Mouse (Mus musculus) activated CD4-positive, CD25-positive, alpha-beta regulatory T cell, adult 4 months (primary cell): ENCODE measurements around the gene Atxn7l2. TPM values are rescaled to one million over a fixed set of nuclear protein-coding genes. Genes with fewer than 3 reads are reported as not detected.

ENCODE experiments used
- ATAC-seq: one replicate; pipeline ENCODE4 v1.8.0; 2017
- polyA plus RNA-seq, 2 experiments: library from polyadenylated mRNA; unstranded; fragments of 100-300 nt; shearing (Covaris generic); gene quantifications; one replicate each; pipeline ENCODE4 v1.2.1; 2017

Atxn7l2 gene
- polyA plus RNA-seq, 2 experiments from 2014 or later = 4.3 to 7.8 TPM

GRCm38 (mm10) chr3:108204470-108204869, 6.3 kb downstream of the Atxn7l2 start:
- ATAC-seq = no peak

- ATAC-seq = no peak
Observed at GRCm38 (mm10) chr3:108203621-108204325, 7.0 kb downstream of the Atxn7l2 start.

DNA sequence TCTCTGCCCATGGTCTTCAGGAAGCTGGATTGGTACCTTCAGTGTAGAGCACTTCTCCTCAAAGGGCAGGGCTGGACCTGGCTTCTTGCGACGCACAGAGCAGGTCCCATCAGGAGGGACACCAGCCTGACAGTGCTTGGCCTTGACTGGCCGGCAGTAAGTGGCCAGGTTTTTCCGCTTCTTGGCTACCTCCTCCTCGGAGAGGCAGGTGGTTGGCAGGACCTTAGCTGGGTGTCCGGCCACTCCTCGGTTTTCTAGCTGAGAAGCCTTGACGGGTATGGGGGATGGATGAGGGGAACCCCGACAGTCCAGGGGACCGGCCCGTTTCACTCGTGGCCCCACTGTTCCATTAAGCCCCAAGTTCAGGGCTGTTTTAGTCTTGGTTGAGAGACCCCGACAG, 7.5 kb downstream of the Atxn7l2 start:
- no peak for ATAC-seq

- ATAC-seq = no peak
Observed at GRCm38 (mm10) chr3:108202506-108202905, 8.2 kb downstream of the Atxn7l2 start.

DNA sequence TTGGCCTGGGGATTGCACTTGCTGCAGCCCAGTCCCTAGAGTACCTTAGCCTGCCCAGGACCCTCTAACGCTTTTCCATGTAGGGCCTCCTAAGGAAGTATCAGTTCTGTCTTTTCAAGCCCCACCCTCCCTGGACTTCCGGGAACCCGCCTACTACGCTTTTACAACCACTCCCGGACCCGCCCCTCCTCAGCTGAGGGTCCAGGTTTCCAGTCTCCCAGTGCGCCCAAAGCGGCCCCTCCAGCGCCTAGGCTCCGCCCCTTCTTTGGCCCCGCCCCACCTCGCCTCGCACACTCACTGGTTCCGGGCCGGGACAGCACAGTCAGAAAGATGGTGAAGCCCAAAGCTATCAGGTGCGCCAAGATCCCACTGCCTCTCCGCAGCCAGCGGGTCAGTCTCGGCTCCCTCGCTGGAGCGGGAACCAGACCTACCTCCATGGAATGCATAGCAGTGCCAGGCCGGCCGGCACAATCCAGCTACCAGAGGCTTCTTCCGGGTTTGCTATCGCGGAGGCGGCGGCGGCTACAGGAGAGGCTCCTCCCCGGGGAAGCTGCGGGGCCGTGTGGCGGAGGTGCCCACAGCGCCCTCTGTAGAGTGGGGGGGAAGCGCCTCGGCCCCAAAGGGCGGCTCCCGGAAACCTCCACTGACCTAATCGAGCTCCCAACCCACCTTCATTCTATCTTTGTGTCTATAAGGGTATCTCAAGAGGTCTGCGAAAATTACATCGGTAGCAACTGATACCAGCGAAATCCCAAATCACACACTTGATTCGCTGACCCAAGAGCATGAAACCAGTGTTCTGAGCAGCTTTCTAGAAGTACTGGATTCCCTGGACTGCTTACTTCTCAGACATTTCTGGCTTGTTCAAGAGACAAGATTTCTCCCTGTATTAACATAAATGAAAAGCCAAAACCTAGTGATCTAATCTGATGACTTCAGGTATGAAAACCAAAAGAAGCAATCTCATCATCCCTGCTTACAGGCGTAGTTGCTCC, 10.1 kb downstream of the Atxn7l2 start, which contains the start of gene Cyb561d1:
Gene Cyb561d1 (minus strand): TSS at position 884 of the 995 bp plus-strand sequence.
- peak; percentile 86 for ATAC-seq

DNA sequence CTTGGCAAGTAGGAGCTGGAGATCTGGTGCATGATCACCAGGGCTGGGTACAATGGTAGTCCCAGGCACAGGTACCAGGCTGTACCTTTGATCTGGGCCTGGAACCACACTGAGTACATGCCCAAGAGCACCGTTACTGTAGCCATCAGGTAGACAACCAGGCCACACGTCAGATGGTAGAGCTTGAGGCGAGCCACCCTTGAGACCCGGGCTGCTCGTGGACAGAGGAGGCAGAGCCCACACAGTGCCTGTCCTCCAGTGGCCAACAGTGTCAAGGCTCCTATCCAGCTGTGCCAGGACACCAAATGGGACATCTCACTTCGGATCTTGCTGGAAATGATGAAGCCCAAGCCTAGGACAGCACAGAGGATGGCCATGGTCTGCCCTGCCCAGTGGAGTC, 11.5 kb downstream of the Atxn7l2 start:
- no peak for ATAC-seq

DNA sequence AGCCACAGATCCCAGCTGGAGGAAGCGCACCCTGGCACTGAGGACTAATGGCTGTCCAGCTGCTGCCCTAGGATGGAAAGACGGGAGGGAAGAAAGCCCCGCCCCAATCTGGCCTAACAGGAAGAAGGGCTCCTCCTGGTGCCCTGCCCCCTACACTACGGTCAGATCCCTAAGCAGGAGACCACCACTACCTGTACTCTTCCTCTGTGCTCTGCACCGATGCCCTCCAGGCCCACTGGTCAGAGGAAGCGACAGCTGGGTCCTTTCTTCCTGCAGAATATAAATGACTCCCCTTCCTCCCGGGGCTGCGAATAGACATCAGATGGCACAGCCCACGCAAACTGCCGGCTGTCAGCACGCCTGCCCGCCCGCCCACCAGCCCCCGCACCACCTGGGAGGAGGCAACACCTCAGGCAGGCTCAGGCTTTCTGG, 13.7 kb downstream of the Atxn7l2 start:
- no peak for ATAC-seq

DNA sequence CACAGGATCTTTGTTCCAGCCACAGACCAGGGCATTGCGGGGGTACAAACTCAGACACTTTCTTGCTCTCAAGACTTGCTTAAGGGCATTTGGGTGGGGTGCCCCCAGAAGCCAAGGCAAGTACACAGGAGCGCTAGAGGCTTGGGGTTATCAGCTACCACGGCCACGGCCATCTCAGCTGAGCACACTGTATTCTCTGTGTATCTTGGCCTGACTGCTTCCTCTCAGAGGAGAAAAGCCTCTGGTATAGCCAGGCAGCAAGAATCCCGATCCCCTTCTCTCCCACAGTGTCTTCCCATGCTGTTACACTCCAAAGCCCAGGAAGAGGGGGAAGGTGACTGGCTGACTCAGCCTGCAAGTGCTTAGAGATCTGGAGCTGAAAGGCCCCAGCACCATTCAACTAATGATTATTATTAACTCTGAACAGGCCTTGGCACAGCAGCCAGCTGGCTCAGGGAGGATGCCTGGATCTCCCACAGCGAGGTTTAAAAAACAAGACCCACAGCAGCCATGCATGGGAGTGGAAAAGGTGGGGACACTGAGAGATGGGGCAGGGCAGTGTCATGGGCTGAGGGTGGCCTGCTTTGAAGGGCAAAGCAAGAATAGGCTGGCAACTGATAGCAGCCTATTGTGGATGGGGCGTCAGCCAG, 14.7 kb downstream of the Atxn7l2 start:
- ATAC-seq = no peak

- ATAC-seq = no peak
Observed at GRCm38 (mm10) chr3:108195287-108195686, 15.4 kb downstream of the Atxn7l2 start.

GRCm38 (mm10) chr3:108193686-108194085, 17.0 kb downstream of the Atxn7l2 start:
- no peak for ATAC-seq

DNA sequence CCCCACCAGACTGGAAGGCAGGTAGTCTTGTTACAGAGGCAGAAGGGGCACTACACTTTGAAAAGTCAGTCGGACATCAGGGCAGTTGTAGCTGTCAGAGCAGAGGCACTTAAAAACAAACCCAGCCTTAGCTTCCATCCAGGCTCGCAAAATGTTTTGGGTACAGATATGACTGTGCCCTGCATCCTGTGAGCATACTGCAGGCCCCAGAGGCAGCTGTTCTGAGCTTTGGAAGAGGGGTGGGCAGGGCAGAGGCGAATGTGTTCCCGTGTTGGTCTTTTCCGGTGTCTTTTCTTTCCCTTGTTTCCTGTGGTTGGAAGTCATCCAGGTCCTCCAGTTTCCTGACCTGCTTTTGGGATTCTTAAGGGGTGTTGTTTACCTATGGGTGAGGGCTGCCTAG, 20.8 kb downstream of the Atxn7l2 start:
- ATAC-seq = no peak

- ATAC-seq = no peak
Observed at GRCm38 (mm10) chr3:108188716-108189490, 21.8 kb downstream of the Atxn7l2 start.

DNA sequence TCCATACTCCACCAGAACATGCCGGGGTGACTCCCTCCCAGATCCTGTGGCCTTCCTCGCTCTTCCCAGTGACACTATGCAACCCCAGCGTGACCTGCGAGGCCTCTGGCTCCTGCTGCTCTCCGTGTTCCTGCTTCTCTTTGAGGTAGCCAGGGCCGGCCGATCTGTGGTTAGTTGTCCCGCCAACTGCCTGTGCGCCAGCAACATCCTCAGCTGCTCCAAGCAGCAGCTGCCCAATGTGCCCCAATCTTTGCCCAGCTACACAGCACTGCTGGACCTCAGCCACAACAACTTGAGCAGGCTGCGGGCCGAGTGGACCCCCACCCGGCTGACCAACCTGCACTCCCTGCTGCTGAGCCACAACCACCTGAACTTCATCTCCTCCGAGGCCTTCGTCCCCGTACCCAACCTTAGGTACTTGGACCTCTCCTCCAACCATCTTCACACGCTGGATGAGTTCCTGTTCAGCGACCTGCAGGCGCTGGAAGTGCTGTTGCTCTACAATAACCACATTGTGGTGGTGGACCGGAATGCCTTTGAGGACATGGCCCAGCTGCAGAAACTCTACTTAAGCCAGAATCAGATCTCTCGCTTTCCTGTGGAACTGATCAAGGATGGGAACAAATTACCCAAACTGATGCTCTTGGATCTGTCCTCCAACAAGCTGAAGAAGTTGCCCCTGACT, 23.5 kb downstream of the Atxn7l2 start:
- ATAC-seq = no peak

DNA sequence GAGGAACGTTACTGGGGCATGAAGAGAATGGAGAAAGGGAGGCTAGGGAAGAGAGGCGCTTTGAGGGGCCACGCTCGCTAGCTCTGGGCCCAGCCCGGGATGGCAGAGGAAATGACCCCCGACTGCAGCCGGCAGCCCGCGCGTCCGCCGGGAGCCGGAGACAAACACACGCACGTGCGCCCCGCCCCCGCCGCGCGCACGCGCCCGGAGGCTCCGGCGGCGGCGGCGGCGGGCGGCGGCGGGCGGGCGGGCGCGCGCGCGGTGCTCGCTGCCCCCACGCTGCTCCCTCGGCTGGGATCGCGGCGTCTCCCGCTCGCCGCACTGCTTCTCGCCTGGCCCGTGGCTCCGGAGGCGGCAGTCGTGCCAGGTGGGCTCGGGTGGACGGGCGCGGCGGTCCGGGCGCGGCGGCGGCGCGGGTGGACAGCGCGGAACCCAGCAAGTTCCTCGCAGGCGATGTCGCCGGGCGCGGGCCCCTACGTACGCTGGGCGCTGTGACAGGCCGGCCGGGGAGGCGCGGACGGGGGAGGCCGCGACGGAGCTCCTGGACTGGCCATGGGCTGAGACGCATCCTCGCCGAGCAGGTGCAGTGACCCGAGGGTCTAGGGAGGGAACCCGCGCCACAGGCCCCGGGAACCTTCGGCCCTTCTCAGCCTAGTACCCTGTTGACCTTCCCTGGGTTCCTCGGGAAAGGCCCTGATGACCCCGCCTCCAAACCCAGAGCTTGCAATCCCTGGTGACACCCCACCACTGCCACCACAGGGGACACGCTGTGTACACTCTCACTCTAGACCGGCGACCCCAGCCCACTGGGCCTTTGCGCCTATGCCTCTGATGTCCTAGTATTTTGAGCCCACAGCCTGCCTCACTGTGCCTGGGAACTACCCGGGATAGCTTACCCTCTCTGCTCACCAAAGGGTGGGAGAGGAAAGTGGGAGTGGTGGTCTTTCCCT, 24.4 kb downstream of the Atxn7l2 start, which contains the start of gene Amigo1:
Gene Amigo1 (plus strand): TSS at position 238 of the 950 bp plus-strand sequence.
- peak; percentile 37 for ATAC-seq

DNA sequence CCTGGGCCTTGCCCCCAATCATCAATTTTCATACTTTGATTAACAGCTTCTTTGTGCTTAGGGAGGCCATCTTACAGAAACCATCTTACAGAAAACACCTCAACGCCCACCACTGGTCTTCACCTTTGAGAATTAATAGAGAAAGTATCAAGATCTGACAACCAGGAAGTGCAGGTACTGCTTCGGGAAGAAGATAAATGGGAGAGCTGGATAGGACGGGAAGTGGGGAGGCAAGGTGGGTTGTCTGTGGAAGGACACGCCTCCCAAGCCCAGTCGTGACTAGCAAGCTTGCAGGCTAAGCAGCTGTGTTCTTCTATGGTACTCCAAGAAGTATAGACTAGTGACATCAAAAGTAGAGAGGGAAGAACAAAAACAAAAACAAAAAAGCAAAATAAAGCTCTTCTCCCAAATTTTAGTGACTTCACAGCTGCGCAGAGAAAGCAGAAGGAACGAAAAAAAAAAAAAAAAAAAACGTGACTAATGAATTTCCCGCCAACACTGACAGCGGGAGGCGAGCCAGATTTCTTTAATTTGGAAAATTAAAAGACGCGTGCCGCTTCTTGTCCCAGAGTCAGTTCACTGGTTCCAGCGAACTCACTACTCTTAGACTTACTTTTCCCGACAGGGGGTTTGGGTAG, 25.2 kb downstream of the Atxn7l2 start:
- ATAC-seq = no peak

DNA sequence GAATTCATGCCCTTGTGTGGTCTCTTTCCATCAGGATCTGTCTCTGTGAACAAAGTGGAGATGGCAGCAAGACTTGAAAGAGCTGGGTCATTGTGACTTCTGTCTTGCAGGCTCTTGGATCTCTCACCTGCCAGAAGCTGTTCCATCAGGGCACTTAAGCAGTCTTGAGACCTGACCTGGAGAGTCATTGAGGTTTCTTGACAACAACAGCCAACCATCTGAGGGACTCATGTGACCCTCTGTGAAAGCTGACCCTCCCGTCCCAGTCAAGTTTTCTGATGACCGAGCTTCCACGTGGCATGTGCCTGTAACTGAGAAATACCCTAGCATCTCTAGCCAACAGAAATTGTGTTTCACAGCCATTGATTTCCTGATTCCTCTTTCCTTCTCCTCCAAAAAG, 26.0 kb downstream of the Atxn7l2 start:
- ATAC-seq = no peak

DNA sequence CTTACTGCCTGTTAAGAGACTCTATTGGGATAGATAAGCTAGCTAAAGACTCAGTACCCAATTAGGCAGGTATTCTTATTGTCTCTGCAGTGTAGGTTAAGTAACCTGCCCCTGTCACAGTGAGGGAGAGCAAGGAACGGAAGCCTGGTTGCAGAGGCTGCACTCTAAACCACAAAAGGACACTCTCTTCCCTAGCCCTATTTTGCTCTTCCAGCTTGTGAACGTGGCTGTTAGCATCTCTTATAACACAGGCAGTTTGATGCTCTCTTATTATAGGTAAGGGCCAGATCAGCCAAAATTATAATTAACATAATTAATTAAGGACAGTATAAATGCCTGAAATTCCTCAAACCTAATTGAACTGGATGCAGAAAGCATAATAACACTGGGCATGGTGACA, 30.2 kb downstream of the Atxn7l2 start:
- ATAC-seq = no peak

DNA sequence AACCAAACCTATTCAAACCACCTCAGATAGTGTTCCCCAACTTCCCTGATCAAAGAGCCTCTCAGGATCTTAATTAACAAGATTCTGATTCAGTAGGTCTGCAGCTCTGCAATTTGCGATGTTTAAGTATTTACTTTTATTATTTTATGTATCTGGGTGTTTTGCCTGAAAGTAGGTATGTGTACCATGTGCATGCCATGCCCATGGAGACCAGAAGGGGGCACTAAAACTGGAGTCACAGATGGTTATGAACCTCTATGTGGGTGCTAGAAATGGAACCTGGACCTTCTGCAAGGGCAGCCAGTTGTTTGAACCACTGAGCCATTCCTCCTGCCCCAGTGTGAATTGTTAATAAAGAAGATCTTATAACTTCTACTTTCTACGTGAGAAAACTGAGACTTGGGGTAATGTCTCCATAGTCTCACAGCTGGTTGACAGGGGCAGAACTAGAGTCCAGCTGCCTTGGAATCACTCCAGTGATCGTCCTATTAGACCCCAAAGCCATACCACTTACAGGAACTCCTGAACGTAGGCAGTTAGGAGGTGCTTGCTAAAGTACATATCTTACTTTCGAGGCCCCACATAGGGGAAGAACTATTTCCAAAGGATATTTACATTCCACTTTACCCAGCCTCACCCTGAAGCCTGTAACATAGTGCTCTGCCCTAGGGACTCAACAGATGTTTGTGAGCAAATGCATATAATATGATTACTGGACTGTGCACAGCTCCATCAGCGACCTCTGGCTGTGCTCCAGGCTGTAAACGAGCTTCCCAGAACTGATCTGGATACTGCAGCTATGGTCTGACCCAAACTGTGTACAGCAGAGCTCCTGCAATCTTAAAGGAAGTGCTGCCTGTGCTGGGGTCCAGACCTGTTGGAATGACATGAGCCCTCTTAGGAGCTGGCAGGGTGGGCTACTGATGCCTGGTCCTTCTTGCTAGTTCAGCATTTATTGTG, 31.7 kb downstream of the Atxn7l2 start:
- no peak for ATAC-seq
